Mouse (Mus musculus) 3134 (cell line): ENCODE results near the gene Olfr446.

Source experiments
- DNase-seq: peaks from one replicate; pipeline ENCODE4 v3.0.0-alpha.2; 2011; ENCODE audit warnings: low spot score; ENCODE audit not compliant: insufficient read length; ENCODE audit errors: extremely low read depth

Olfr446 gene

GRCm38 (mm10) chr6:42921077-42921476, at the start of gene Olfr446:
Gene Olfr446, plus strand, starts transcription at chr6:42921377.
- no peak for DNase-seq

DNA sequence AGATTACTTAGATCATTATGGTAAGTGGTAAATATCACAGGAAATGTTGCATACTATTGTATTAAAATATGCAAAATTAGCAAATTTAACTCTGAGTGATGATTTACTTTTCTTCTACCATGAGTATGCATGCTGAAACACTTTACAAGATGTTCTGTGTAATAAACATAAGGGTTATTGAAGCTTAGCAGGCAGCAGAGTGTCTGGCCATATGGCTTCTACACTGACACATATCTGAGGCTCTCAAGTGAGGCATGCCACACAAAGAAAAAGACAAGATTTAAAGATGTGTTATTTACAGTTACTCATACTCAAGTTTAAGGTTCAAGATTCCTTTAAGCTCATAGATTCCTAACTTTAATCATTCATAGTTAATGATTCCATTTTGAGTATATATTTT, 44.9 kb upstream of the Olfr446 start:
- no peak for DNase-seq

DNA sequence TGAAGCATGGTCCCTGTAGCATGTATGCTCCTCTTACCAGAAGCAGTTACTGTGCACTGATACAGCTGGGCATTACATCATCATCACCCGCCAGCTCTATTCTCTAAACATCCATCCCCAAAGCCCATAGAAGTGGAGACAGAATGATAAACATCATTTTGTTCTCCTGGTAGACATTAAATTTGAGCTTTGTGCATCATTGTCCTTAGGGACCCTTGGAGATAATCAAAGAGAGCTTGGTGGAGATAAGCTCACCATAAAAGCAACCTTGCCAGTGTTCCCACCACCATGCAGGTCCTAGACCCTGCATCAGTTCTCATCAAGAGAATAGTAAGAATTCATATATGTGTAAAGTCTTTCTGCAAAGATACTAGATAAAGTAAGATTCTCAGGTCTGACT, 31.0 kb upstream of the Olfr446 start, which contains the start of gene Olfr448:
Olfr448 (plus strand) TSS at position 301 of the 400 bp plus-strand sequence.
- DNase-seq: no peak

- DNase-seq: no peak
Observed at GRCm38 (mm10) chr6:42900345-42900744, 20.8 kb upstream of the Olfr446 start.

GRCm38 (mm10) chr6:42908578-42908977, 12.6 kb upstream of the Olfr446 start, which contains the start of gene Olfr447:
Gene Olfr447, plus strand, starts transcription at chr6:42908878.
- no peak for DNase-seq

- DNase-seq: no peak
Observed at GRCm38 (mm10) chr6:42948767-42949166, 27.6 kb downstream of the Olfr446 start, which contains the start of gene Olfr444. Gene Olfr444, plus strand, starts transcription at chr6:42949067.

GRCm38 (mm10) chr6:42980377-42980776, 59.2 kb downstream of the Olfr446 start:
- no peak for DNase-seq
